Mouse (Mus musculus) liver, postnatal 0 days (tissue): ENCODE measurements at regions not wholly inside any gene's neighbourhood (a gene's known extent, or its start where the extent isn't known, plus 50 kb on each side); places are given as distances from the start of the nearest gene placed in this dataset.

ENCODE experiments used
- CTCF ChIP-seq: sonication (generic); IDR thresholded peaks from 2 replicates; pipeline ENCODE4 v1.5.1; 2016; ENCODE audit warnings: antibody characterized with exemption, low read depth
- EP300 ChIP-seq: IDR thresholded peaks from 2 replicates; pipeline ENCODE4 v1.6.1; 2016; ENCODE audit warnings: antibody characterized with exemption, low read depth, mild to moderate bottlenecking

DNA sequence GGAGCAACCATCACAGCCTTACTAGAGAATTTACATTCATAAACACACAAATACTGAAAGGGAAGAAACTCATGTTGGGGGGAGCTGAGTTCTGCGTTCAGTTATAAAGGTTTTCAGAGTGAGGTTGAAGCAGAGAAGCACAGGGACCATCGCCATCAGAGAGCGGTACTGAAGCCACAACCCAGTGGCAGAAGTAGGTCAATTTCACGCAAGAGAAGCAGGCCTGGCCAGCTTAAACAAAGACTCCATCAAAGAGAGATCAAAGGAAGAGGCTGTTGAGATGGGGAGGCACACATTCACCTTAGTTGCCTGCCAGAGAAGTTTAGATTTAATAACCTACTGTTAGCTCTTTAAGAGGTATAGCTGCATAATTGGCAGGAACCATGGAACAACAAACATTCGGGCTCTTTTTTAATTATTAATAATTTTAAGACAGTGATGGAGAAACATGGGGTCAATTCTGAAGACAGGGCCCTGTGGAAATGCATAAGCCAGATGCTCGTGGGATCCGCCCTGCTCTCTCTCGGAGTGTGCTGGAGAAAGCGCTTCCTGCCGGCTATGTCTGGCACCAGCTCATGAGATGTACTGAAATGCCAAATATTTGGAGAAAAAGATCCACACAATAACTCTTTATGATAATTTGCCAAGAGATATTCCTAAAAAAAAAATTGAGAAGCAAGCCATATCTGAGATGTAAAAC is 119.8 kb upstream of the Creb1 start:
- TF ChIP-seq CTCF (no peak), EP300 (no peak)
